Mouse (Mus musculus): ENCODE data around the gene Dll4.
A peak's percentile ranks its signal among the peaks of the same experiment; 100 is the strongest.

The Dll4 gene

DNA sequence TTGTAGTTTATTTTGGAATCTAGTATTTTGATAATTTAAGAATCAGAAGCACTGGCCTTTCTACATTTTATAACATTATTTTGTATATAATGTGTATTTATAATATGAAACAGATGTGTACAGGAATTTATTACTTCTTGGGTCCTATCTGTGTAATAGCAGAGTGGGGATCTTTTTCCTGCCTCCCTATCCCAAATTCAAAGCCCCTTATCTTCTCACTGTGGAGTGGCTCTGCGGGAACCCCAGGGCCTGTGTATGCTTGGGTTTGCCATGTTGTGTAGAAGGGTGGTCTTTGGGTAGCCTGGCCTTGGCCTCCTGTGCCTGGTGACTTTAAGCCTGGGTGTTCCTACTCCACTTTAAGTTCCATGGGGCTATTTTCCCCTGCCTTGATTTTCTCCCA lies 10.0 kb downstream of the Dll4 start:
- DNase-seq: no peak

DNA sequence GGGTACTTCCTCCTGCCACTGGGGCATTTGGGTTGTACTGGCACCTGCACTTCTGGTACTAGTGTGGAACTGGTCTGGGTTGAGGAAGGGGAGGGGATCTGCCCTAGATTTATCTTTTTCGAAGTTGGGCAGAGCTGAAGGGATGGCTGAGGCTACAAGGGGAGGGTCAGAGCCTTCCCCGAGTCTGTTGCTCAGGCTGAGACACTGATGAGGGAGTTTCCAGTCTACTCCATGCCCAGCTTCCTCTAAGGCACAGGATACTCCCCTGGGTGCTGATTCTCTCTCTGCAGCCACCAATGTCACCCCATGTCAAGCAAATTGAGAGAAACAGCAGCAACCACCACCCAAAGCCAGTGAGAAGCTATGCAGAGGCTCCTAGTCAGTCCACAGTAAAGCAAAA lies 10.4 kb downstream of the Dll4 start:
- DNase-seq: no peak

DNA sequence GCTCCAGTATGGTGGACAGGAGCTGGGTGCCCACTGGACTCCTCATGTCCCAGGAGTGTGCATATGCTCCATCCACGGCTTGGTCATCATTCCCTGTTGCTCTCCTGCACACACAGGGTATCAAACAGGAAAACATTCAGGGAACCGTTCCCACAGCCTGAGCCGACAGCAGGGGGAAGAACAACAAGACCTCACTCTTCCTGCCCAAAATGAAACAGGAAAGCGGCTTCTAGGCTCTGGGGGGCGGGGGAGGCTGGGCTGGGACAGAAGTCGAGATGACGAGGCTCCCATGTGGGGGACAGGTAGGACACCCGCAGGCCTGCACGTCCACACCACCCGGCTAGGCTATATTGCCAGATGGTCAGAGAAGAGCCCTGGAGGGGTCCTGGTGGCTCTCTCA lies 10.9 kb downstream of the Dll4 start:
- DNase-seq: peak; percentile 29 to 41

DNA sequence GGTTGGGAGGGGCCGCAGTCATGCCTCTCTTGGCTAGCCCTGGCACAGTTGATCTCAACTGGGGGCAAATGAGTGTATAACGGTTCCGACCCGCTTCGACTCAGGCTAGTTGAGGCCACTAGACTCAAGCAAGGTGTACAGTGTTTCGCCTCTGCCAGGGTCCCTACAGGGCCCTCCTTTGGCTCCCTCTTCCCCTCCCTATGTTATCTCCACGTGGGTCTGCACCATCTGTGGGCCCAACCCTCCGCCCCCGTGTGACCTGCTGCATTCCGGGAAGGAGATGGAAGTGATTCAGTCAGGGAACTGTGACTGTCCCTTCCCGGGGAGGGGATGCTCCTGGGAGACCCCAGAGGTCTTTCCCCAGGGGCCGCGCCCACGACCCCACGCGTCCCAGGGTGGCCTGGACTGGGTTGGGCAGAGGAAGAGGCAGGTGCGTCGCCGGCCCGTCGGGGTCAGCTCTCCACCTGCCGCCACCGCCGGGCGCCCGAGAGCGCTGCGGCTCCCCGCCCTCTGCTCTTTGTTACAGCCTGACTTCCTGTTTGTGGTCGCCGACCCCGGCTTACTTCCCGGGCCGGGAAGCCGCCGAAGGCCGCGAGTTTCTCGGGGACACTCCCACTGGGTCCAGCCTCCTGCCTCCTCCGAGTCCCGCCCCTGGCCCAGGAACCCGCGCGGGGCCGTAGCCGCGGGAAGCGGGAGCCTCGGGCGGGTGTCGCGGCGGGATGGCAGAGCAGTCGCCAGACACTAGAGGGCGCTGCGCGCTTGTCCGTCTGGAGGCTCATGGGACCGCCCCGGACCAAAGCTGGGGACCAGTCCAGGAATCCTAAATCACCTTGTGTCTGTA lies 12.1 kb downstream of the Dll4 start:
- DNase-seq: peak; percentile 96

DNA sequence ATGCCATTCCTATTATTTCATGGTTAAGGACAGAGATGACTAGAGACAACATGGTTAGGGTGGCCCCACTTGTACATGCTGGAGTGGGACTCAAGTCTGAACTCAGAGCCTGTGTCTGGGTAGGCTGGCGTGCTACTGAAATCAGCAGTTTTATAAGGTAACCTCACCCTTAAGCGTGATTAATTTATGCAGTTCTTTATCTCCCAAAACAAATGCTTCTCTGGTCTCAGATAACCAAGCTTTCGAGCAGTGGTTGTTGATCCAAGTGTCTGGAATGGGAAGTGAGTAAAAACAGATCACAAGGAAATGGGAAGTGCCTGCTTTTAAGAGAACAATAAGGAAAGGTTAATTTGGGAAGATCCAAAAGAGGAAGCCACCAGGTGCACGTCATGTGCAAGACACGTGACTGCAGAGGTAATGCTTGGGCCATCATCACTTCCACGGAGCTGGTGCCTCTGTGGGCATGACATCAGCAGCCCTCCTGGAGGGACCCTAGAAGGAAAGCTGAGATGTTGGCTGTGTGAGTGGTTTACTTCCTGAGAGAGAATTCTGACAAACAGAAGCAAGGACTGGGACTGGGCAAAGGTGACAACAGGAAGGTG lies 19.1 kb downstream of the Dll4 start:
- no peak for DNase-seq

DNA sequence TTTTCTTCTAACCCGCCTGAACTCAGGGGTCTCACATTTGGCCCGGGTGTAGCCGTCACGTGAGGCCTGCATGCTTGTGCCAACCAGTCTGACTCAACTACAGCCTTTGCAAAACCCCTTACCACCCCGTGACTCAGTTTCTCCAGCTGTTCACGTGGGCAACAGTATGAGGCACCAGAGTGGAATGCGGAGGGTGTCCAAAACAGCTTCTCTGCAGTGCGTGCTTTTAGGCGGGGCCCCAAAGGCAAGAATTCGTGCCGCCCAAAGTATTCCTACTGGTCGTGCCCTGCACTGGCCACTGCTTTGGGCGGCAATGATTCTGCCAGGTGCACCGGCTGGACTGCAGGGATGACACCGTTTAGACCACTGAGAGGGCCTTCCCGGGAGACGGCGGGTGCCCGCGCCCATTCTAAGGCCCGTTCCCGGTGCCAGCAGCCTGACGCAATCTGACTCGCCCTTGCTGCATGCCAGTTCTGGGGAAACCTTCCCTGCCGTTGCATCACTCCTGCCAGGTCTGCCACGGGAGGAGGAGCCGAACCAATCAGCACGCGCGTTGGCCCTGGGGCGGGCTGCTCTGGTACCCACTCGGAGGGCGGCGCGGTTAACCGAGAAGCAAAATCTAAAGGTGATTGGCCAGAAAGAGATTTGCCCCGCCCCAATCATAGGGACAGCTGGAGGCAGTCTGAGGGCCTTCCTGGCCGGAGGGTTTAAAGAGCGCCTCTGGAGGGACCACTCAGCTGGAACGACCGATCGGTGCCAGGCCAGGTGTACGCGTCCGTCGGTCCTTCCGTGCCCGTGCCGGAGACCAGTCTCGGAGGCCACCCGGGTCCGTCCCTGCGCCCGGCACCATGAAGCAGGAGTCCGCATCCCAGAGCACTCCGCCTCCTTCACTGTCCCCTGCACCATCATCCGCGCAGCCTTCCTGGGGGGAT lies 25.2 kb downstream of the Dll4 start, which contains the start of gene Chac1:
TSS of gene Chac1 (plus strand) at position 675 of the 932 bp plus-strand sequence.
- peak; percentile 94 to 95 for DNase-seq

DNA sequence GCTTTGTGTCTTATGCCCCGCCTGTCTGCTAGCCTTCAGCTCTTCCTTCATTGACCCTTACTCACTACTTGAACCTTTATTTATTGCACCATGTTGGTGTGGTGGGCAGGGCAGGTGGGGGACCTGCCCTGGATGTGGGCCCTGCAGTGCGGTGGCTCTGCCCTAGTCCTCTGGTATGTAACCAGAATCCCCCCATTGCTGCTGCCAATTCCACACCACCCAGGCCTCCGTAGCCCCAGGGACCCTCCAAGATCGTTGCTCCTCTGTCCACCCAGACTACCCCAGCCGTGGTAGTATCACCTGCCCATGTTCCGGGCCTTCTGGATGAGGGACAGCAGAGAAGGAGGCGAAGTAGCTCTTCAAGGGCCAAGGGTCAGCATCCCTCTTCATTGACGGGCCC lies 28.1 kb downstream of the Dll4 start:
- no peak for DNase-seq

DNA sequence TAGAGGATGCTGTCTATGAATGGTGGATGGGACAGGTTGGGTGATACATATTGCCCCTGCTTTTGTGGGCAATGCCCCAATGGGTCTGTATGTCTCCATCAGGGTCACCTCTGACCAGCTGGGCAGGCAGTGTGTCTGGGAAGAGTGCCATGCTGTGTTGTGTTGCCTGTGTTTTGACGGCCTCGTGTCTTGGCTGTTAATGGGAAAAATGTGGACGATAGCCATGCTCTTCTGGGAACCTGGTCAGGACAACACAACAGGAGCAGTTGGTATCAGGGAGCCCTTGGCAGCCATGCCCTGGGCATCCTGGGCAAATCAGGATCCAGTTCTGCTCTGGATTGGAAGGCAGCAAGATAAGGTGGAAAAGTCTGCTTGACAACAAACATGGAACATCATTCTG lies 29.5 kb downstream of the Dll4 start:
- DNase-seq: peak; percentile 87

DNA sequence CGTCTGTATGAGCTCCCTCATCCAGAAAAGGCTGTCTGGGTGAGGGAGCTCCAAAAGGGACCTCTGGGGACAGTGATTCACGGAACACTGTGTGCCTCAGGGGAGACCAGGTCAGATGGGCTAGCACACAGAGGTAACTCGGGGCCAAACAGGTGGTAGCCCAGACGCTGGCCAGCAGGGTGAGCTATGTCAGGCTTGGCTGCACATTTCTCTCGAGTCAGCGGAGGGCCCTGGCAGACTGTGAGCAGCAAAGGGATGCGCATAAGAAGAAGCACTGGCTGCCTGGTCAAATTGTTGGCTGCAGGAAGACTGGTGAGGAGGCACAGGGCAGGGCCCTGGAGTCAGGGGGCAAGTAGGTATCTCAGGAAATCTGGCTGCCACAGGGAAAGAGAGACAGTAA lies 30.1 kb downstream of the Dll4 start:
- DNase-seq: peak; percentile 89 to 90

DNA sequence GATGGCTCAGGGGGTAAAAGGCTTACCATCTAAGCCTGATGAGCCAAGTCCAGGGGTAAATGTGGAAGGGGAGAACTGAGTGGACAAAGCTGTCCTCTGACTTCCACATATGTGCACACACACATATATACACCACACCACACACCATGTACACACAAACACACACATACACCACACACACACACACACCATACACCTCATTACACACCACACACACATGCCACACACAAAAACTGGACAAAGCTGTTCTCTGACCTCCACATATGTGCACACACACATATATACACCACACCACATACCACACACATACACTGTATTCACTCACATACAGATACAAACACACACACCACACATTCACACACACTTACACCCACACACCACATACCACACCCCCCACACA lies 30.7 kb downstream of the Dll4 start:
- DNase-seq: no peak

DNA sequence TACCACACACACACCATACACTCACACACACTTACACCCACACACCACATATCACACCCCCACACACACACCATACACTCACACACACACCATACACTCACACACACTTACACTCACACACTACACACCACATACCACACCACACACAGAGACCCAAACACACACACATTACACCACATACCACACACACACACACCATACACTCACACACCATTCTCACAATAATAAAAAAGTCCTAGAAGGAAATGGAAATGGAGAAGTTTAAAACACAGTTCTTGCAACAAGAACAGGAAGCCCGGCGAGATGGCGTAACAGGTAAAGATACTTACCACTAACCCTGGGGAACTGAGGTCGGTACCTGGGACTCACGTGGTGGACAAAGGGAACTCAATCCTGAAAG lies 31.2 kb downstream of the Dll4 start:
- DNase-seq: no peak

DNA sequence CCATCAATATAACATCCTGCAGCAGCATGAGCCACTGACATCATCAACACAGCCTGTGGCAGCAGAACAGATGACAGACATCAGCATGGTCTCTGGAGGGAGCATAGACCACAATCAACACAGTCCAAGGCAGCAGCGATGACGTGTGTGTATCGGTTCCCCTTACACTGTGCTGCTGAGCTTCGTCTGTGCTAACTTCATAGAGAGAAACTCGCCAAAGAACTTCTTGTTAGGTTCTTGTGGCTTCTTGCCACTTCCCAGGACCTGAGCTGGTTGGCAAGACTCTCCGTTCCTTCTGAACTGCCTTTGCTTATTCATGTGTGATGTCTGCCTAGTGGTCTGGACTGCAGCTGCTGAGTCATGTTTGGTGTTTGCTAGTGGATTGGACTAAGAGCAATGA lies 32.7 kb downstream of the Dll4 start:
- no peak for DNase-seq

DNA sequence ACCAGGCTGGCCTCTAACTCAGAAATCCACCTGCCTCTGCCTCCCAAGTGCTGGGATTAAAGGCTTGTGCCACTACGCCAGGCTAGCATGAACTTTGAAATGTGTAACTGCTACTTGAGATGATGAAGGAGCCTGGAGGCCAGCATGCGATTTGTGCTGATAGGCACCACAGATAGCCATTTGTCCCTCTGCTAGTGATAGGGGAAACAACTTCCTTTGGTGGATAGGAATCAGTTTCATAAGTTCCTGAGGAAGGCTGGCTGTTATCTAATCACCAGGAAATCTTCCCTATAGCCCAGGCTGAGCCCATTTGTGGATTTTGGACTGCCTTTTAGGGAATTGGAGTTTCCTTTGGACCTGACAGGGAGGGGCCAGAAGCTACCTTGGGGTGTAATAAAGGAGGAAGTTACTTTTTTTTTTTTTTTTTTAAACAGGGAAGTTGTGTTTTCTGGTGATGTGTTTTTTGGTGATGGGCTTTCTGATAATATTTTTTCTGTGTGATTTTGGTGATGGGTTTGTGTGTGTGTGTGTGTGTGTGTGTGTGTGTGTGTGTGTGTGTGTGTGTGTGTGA lies 34.2 kb downstream of the Dll4 start:
- DNase-seq: no peak

DNA sequence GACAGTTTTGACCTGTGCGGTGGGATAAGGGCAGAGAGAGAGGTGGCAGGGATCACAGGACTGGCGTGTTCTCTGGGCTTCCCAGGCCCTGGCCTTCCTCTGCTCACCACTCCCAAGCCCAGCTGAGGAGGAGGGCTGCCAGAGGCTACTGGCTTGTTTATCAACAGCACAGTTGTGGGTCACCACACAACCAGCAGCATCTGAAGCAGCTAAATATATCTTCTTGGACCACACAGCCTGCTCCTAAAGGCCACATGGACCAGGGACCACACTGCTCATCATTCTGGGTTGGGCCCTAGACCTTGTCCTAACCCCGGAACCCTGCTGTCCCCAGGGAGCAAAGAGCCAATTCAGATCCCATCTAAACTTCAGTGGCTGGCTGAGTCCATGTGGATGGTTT lies 39.4 kb downstream of the Dll4 start:
- DNase-seq: no peak

DNA sequence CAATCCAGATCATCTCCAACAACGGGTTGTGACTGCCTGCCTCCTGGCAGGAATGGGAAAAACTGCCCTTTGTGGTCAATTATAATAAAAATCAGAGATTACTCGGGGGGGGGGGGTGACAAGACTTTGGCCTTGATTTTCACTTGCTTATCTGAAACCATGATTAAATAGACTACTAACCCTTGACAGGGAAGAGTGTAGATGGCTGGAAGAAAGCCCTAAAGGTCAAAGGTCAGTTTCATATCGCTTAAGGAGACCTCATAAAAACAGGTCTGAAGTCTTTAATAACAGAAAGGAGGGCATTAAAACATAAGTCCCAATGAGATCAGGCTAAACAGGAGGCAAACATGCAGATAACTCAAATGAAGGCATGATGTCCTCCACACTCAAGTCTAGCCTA lies 41.8 kb downstream of the Dll4 start:
- no peak for DNase-seq

DNA sequence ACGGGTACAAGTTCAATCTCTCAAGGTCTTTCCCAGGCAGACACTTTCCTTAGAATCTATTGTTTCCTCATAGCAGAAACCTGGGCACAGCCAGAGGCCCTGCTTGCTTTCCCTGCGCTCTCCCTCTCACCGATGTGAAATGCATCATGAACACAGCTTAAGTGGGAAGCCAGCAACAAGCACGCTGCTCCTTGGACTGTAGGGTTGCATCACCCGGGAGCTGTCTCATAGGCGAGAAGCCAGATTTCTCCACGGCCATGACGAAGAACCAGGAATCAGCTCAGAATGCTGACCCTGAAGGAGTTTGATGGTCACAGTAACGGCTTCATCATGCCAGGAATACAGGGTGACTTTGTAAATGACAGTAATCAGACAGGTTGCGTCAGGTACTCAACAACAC lies 44.5 kb downstream of the Dll4 start:
- no peak for DNase-seq

DNA sequence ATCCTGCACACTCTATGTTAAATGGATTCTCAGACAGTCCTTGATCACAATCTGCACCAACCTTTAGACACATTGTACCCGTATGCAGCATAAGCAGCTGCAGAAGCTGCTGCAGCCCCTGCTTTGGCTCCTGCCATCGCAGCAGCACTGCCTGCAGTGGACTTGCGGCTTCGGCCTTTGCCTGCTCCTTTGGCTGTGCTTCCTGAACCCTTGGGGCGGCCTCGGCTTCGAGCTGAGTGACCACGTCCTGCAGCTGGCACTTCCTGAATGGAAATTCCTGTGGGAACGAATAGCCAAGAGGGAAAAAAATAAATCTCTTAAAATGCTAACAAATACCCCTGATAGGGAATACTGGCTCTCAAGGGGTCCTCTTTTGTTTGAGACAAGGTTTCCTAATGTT lies 51.7 kb downstream of the Dll4 start:
- no peak for DNase-seq

DNA sequence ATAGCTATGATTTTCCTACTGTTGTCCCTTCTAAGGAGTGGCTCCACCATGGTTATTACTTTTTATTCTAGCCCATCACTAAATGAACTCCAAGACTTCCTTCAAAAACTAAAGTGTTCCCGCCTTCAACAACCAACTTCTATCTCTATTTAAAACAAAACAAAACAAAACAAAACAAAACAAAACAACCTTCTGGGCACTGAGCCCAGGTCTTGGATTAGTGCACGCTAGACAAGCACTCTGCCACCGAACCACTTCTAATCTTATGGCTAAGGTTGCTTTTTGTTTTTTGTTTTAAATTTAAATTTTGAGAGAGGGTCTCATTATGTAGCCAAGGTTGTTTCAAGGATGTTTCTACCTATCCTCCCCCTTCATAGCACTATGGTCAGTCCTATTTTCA lies 52.2 kb downstream of the Dll4 start:
- DNase-seq: no peak

DNA sequence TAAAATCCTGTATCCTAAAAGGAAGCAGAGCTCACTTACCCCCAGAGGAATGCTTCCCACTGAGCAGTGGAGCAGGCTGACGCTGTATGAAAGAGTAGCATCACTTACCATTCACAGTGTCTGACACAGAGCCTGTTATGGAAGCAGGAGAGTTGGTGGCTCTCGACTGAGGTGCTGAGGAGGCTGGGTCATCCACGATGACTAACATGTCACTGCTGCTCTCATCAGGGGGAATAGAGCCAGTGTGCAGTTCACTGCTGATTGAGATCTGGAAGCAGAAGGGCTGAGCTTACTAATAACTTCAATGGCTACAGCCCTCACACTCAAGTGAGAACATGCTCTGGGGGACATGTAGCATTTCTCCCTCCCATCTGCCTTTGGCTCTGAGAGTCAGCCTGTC lies 53.9 kb downstream of the Dll4 start:
- DNase-seq: no peak

Data from cerebellum, postnatal 25 days (tissue).